Mouse (Mus musculus): ENCODE measurements around the gene Grik5.

DNA sequence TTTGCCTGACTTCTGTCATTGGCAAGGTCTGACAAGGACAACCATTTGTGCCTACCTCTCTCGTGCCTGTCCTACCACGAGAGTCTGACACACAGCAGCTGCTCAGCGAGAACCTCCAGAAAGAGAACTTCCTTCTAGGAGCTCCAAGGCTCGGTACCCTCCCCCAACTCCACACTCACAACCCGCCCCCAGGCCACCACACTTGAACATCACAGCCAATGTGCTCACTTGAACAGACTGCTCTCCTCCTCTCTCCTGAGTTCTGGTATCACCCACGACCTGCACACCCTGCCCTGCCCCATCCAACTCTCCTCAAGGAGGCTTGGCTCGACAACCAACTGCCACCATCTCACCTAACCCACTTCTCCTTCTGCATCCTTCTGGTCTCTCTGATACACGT, 8.2 kb downstream of the Grik5 start:
- TF ChIP-seq EP300 (optimal IDR thresholded peaks at IDR 0.05): no peak
- TF ChIP-seq CTCF (IDR thresholded peaks at IDR 0.05; ENCODE audit: low read depth): no peak
